Mouse (Mus musculus) bone marrow, adult 2 months (tissue): ENCODE results near the gene Glod4.

Source experiments
- CTCF ChIP-seq: fragments of 200-500 bp; IDR thresholded peaks from 2 replicates; pipeline ENCODE4 v1.5.1; 2011; ENCODE audit warnings: low read length, control low read depth; ENCODE audit not compliant: control insufficient read depth, insufficient read depth
- POLR2A ChIP-seq: fragments of 200-500 bp; IDR thresholded peaks from 2 replicates; pipeline ENCODE4 v1.6.1; 2011; ENCODE audit warnings: low read depth, mild to moderate bottlenecking, control low read depth, low read length, borderline replicate concordance; ENCODE audit not compliant: control insufficient read depth

DNA sequence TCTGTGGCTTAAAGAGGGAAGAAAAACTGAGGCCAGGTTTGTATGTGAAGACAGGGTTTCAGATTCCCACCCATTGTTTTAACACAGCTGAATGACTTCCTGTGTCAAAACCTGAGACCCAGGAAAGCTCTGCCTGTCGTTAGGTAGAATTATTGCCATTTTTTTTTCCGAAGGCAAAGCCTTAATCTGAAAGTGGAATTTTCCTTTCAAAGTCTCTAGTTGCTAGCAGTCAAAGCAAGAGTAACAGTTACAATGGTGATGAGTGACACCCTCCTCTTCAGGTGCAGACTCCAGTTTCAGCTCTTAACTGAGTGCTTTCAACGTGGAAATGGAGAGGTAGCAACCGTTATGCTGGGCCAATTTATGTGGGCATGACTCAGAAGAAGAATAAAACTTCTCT lies 92.5 kb downstream of the Glod4 start:
- TF ChIP-seq POLR2A: no peak
- no peak for TF ChIP-seq CTCF
